Mouse (Mus musculus) liver, postnatal 0 days (tissue): ENCODE results near the gene Pepd.

Experiments used
- CTCF ChIP-seq: sonication (generic); IDR thresholded peaks from 2 replicates; pipeline ENCODE4 v1.5.1; 2016; ENCODE audit warnings: antibody characterized with exemption, low read depth
- EP300 ChIP-seq: IDR thresholded peaks from 2 replicates; pipeline ENCODE4 v1.6.1; 2016; ENCODE audit warnings: antibody characterized with exemption, low read depth, mild to moderate bottlenecking

GRCm38 (mm10) chr7:35055619-35056435, 143.6 kb downstream of the Pepd start:
- TF ChIP-seq CTCF (0 out of 2 replicates have a peak, but pooled peaks have one; percentile 13), EP300 (no peak)
